Mouse (Mus musculus): ENCODE measurements around the gene Npb.
"Not testable (repeated sequence)": the region's sequence is repeated elsewhere in the genome, so short reads cannot be mapped to it uniquely, and the experiment has no call there.

Gene Npb

DNA sequence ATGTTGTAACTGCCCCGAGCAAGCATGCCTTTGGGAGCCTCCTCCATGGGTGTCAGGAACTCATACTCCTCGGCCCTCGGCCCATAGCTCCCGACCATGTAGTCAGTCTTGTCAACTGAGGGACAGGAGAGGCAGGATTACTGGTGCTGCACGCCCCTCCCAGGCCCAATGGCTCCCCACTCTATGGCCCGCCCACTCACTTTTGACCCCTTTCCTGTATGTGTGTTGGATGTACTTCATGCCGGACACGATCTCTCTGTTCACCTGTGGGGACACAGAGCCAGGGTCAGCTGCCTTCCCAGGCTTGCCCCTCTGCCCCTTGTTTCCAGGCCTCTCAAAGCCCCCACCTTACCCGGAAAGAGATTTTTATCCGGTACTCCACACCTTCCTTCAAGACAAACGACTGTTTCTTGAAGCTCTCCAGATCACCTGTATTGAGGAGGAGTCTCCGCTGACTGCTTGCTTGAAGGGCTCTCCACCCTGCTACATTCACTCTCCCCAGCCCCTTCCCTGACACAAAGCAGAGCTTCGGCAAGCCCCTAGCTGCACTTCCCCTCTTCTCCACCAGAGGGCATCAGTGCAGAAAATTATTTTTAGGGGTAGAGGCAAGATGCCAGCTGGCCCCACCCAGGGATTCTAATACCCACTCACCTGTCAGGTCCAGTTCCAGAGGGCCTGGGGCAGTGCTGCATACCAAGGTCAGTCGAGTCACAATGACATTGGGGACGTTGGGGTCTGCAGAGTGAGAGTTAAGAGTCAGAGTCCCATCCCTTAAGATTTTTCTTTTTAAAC lies 28.8 kb upstream of the Npb start:
- peak; percentile 68 to 80 for DNase-seq (ENCODE audit: low spot score in 2 of 2)

DNA sequence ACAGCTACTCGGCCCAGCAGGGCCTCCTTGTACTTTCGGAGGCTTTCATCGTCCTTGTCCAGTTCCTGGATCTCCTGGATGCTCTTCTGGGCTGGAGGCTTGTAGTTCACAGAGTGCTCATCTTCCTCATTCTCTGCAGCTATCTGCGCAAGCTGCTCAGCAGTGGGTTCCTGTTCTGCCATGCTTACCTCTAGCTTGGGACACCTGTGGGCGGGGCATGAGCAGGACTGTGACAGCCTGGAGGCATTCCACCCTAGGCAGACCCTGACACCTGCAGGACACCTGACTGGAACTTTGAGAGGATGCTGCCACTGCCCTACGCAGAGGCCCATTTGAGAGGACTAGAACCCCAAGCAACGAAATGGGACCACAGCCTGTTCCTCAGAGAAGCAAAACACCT lies 28.1 kb upstream of the Npb start:
- no peak for DNase-seq (ENCODE audit: low spot score in 2 of 2)

DNA sequence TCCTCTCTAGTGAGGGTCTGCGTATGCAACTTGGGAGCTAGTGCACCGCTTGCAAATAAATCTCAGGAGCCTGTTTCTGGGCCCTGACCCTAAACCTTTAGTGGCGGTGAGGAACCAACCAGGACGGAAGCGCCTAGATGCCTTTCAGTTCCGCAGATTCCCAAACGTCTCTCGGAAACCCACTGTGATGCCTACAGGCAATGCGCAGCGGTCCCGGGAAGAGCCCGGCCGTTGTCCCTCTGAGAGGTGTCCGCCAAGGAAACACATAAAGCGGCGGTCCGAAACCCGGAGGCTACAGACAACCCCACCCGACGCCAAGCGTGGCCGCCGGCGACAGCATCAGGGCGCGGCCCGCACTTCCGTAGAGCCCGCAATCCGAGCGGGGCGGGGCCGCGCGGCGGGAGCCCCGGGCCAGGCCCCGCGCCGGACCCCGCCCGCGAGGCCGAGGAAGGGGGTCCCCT lies 27.4 kb upstream of the Npb start:
- peak in 1 of 2 experiments; percentile 33 for DNase-seq (ENCODE audit: low spot score in 2 of 2)

DNA sequence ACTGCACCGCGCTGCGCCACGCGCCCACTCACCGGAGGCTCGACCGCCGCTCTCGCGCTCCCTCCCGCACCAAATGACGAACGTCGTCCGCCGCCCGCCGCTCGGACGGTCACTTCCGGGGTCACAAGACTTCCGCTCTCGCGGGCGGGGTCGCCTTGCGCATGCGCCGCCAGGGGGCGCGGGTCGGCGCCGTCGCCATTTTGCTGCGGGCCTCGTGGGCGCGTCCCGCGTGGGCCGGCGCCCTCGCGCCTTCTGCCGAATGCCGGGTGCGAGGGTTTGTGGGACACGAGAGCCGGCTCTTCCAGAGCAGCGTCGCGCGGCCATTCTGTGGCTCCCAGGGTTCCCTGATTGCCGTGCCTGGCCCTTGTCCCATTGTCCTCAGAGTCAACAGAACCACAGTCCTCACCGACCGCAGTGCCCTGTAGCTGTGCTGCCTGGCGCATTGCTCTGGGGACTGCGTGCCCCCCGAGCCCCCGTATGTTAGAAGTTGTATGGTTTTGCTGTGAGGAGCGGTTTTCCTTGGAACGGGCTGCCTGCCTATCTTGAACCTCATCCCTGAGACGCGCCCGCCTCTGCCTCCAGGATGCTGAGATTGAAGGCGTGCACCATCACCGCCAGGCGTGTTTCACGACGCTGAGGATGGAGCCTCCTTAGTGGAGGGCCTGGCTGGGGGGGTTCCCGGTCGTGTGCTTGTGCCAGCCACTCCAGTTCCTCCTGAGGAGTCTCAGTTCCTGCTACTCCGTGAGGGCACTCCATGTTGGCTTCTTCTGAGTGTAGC lies 26.6 kb upstream of the Npb start, which contains the start of gene Arhgdia:
Gene Arhgdia (minus strand): TSS at position 135 of the 778 bp plus-strand sequence.
- peak; percentile 75 to 93 for DNase-seq (ENCODE audit: low spot score in 2 of 2)

DNA sequence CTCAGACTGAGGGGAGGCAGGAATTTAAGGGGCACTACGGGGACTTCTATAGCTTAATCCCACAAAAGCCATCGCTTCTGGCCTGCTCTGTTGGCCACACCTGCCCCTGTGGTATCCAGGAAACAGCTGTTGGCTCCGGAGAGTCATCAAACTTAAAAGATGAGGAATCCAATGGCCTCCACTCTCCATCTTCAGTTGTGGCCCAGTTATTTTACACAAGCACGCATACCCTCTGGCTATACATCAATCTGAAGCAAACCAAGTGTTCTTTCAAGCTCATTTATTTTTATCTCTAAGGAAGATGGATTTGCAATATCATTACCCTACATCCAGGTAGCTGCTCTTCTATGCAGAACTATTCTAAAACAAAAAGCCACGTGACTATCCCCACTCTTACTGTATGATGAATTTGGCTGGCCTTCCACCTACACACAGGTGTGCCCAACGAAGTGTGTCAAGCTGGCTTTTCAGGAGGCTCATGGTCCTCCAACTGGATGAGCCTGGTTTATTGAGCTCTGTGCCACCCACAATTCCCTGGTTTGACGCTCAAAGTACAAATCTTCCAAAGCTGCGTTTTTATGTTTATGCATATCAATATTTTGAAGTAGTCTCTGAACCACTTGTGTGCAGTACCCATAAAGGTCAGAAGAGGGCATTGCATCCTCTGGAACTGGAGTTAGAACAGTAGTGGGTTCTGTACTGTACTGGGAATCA lies 25.9 kb upstream of the Npb start:
- no peak for DNase-seq (ENCODE audit: low spot score in 2 of 2)

DNA sequence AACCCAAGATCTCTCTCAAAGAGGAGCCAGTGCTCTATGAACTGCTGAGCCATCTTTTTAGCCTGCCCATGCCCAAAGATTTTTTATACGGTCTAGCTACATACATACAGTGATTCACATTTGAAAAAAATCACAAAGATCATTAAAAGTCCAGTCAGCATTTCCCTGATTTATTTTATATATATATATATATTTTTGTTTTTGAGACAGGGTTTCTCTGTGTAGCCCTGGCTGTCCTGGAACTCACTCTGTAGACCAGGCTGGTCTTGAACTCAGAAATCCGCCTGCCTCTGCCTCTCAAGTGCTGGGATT lies 25.3 kb upstream of the Npb start:
- not testable (repeated sequence) for DNase-seq (ENCODE audit: low spot score in 2 of 2)

DNA sequence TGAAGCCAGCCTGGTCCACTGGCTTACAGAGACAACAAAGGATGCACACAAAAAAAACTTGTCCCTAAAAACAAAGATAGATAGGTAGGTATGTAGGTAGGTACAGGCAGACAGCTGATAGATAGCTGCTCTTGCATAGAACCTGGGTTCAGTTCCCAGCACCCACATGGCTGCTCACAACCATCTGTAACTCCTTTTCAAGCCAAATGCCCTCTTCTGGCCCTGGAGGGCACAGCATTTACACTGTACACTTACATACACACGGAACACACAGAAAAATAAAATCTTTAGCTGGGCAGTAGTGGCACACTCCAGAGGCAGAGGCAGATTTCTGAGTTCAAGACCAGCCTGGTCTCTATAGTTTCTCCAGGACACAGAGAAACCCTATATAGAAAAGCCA lies 24.3 kb upstream of the Npb start:
- no peak for DNase-seq (ENCODE audit: low spot score in 2 of 2)

DNA sequence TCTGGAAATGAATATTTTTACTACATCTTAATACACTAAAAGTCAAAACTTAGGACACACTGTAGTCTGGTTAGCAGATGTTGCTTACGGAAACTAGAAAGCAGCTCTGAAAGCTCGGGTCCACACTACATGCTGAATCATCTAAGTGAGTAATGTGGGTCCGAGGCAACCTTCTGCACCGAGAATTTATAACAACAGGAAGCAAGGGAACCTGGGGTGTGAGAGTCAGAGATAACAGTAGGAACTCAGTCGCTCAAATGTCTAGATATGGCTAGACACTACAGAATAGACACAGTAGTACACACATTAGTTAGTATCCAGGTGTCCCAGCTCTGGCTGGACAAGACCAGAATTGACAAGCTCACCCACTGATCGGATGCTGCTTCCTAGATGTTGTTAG lies 19.7 kb upstream of the Npb start:
- no peak for DNase-seq (ENCODE audit: low spot score in 2 of 2)

DNA sequence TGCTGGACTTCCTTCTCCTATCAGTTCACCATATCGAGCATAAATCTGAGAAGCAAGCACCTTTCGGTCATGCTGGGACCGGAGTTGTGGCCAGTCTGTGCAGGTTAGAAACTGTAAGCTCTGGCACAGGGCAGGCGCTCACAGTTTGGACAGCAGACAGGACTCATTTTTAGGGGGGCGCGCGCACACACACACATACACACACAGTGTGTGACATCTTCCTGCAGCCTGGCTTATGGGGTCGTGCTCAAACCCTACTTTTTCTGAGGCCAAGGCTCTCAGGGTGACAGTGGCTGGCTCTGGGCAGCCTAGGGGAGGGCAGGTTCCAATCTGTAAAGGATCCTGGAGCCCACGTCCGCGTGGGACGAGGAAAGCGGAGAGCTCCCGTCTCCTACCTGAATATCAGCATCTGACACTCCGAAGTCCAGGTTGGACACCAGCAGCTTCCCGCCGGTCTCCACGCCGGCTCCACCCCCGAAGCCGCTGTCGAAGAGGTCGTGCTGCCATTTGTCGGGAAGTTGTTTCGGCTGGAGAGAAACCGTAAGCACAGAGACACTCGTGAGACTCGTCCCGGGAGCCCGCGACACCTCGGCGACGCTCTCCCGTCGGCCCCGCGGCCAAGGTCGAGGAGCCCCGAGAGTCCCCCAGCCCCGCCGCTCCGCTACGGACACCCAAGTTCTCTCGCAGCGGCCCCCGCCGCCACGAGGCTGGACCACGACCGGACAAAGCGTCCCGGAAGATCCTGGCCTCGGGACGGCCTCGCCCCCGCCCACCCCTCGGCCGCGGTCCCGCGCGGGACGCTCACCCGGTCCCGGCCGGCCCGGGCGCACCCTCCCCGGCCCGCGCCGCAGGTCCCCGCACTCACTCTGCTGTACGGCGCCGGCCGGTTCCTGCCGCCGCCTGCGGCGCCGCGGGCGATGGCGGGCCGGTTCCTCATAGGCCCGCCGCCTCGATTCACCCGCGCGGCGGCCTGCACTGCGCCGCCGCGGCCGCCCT lies 10.7 kb upstream of the Npb start:
- peak in 1 of 2 experiments; percentile 27 for DNase-seq (ENCODE audit: low spot score in 2 of 2)

DNA sequence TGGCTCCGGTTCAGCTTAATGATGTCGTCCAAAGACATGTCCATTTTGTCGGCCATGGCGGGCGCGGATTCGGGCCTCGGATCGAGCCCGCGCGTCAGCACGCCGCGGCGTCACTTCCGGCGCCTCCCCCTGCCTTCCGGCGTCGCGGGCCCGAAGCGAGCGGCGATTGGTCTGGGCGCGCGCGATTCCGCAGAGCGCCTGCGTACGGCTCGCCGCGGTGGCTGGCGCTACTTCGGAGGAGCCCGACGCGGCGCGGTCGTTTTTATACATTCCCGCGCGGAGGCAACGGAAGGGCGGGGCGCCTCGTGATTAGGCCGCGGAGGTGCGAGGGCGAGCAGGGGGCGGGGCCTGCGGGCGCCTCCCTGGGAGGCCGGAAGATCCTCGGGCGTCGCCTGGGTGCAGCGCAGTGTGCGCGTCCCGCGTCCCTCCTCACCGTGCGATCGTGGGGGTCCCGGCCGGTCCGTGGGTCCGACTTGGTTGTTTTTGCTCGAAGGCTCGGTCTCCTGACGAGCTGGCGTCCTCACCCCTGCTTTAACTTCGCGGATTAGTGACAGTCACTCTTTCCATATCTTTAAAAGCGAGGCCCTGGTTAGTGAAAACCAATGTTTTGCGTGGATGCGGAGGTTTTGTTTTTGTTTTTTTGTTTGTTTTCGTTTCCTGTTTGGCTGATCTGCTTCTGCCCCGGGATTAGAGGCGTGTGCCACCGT lies 9.8 kb upstream of the Npb start, which contains the start of the genes Alyref and Anapc11:
Gene Alyref (minus strand): TSS at position 83 of the 707 bp plus-strand sequence.
Gene Anapc11 (plus strand): TSS at position 139 of the 707 bp plus-strand sequence.
- peak; percentile 82 to 94 for DNase-seq (ENCODE audit: low spot score in 2 of 2)

DNA sequence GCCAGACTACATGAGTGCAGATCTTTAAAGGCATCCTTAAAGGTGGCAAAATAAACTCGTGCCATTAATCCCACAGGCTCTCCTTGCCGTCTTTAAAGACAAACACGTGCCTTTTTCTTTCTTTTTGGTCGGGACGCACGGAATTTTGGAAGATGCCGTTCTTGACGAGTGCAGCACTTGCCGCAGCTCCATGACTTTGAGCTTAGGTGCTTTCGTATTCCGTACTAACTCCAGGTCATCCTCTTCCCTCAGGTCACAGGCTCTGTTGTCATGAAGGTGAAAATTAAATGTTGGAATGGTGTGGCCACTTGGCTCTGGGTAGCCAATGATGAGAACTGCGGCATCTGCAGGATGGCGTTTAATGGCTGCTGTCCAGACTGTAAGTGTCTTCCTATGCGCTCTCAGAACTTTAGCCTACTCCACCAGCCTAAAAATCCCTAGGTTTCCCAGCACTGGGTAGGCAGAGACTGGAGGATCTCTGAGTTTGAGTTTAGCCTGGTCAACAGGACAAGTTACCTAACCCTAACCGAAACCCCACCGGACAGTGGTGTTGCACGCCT lies 9.2 kb upstream of the Npb start:
- no peak for DNase-seq (ENCODE audit: low spot score in 2 of 2)

DNA sequence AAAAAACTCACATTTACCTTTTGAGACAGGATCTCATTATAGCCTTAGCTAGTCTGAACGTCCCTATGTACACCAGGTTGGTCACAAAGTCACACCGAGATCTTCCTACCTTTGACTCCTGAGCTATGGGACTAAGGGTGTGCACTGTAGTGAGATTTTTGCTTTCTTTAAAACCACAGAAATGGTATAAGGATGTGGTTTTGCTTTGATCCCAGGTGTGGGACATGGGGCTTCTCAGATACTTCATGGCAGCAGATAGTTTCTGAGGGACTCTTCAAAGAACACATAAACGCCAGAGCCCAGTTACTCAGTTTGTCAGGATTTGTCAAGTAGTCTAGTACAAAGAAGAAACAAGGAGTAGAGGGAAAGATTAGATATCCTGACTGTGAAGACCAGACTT lies 7.6 kb upstream of the Npb start:
- DNase-seq (ENCODE audit: low spot score in 2 of 2) = no peak

DNA sequence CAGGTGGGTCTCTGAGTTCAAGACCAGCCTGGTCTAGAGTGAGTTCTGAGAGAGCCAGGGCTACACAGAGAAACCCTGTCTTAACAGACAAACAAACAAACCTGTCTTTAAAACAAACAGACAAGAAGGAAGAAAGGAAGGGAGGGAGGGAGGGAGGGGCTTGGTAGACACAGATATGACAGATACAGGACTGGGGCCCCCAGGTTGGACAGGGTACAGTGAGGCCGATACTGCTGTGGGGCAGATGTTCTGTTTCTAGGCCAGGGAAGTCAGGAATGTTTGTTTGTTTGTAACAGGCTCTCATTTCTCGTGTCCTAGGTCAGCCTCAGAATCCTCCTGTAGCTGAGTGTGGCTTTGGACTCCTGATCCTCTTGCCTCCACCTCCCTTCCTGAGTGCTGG lies 4.7 kb upstream of the Npb start:
- DNase-seq (ENCODE audit: low spot score in 2 of 2) = no peak

DNA sequence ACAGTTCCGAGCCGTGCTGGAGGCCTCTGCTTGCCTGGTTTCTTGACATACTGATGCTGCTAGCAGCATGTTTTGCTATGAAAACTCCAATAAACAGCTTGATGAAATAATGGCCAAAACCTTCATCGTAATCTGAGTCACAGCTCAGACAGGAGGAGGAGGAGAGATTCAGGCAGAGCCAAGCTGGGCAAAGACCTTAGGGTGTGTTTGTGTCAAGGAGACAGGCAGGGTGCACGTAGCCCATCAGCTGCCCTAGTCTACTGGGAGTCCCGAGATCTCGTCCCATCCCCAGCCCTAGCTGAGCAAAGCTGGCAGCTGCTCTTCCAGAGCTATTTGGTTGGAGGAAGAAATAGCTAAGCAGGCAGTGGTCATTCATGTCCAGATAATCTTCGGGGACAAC lies 2.6 kb upstream of the Npb start:
- DNase-seq (ENCODE audit: low spot score in 2 of 2) = no peak

DNA sequence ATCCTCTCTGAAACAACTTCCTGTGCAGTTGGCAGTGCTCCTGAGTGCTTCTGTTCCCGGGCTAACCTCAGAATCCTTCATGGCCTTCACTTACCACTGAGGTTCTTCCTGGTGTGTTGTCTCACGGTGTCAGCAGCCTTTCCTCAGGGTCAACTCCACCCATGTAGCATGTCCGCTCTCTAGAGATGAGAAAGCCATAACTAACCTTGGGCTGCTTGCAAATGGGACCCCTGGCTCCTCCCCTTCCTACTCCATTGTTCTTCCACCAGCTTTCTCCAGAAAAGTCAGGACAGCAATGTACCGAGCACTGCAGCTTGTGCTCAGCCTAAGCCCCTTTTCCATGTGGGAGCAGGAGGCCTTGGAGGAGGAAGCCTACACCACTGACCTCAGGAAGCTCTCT lies 1.5 kb upstream of the Npb start:
- no peak for DNase-seq (ENCODE audit: low spot score in 2 of 2)

DNA sequence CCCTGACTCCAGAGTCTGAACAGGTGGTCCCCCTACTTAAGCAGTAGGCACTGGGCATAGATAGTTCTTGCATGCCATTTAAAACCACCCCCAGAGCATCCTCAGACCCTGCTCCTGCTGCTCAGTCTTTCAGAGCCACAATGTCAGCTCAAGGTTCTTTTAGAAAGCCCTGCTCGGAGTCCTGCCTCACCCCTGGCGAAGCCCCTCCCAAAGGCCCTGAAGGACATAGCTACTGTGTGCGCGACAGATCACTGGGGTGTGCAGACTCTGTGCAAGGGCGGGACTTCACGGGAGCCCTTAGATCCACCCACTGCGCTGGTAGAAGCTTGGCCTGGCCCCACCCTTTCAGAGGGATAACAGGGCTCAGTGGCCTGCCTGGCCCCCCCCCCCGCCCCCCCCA lies 973 bp downstream of the Npb start:
- no peak for DNase-seq (ENCODE audit: low spot score in 2 of 2)

DNA sequence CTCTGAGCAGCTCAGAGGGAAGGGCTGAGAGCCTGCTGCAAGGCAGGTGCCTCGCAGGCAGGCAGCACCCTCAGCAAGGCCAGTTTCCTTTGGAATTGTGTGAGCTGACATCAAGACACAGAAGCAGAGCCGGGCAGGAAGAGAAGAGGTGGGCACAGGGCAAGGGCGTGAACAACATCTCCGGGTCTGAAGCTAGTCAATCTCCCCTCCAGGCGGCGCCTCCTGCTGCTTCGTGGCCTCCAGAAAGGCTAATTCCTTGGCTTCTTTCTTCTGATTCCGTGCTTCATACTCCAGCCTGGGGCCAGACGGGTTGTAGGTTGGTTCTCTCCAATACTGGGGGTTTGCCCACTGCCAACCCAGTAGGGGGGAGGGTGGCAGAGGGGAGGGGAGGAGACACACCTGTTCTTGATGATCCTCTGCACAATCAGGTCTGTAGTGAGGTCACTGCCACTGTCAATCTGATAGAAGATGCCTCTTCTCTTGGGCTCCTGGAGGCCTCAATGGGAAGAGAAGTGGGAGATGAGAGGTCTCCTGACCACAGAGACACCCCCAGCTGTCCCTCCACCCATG lies 2.3 kb downstream of the Npb start:
- DNase-seq (ENCODE audit: low spot score in 2 of 2) = no peak

DNA sequence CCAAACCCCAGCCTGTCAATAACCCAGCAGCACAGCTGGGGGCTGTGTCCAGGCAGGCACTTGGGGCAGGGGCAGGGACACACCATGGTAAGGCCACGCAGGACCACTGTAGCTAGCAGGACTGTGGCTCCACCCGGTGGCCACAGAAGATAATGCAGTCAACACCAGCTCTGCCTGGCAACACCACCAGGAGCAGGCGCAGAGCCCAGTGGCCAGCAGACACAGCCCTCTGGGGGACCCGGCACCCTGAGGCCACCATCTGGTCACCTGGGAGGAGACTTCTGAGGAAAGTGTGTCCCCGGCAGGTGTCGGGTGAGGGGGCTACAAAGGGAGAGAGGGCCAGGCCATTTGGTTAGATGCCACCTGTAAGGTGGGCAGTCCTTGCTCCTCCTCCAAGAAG lies 4.5 kb downstream of the Npb start:
- DNase-seq (ENCODE audit: low spot score in 2 of 2) = peak; percentile 65 to 86

DNA sequence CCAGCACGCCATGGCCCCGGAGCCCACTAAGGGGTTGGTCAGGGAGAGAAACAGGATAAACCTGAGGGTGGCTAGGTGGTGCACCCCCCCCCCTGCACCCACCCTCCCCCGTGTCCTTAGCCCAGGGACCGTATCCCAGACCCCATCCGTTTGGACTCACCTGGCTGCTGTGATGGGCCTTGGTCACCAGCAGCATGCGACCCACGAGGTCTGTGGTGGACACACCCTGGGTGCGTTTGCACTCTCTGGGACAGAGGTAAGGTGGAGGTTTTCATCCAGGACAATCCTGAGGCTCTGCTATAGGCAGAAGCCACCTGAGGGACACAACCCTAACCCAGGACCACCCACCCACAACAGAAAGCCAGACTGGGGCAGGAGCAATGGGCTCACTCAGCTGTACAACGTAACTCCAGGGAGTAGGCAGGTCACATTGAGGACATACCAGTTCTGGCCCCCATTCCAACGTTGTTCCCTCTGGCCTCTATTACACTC lies 5.2 kb downstream of the Npb start:
- DNase-seq (ENCODE audit: low spot score in 2 of 2) = no peak

DNA sequence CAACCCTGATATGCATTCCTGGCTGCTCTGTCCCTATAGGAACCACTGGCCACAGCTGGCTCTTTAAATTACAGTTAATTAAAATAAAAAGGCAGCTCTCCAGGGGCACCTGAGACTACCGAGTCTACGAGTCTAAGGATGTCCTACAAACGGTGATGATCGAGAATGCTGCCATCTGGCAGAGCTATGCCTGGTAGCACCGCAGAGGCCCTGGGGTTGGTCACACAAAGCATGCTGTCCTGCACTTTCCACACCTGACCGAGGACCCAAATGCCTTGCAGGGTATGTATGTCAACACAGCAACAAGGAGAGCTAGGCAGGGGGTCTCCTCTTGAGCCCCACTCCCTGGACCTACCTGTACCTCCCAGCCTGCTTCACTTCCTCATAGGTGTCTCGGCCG lies 5.7 kb downstream of the Npb start:
- no peak for DNase-seq (ENCODE audit: low spot score in 2 of 2)
